Mouse (Mus musculus) lung, postnatal 0 days (tissue): ENCODE measurements around the gene Zdhhc22. TPM values are rescaled to one million over a fixed set of nuclear protein-coding genes. Genes with fewer than 3 reads are reported as not detected.

Experiments used
- ATAC-seq: fragments of 200-750 bp; cut with Nextera tagmentation; 2 replicates; pipeline ENCODE4 v1.8.0; 2017; ENCODE audit warnings: moderate library complexity
- DNase-seq: peaks from one replicate; pipeline ENCODE4 v3.0.0-alpha.2; 2016; ENCODE audit warnings: low spot score
- H3K27ac ChIP-seq: fragments of 300-500 bp; sonication (generic); 2 replicates; pipeline ENCODE4 v1.5.1; 2014; ENCODE audit warnings: antibody characterized with exemption, mild to moderate bottlenecking, low read length, mixed read lengths
- H3K27me3 ChIP-seq: fragments of 300-500 bp; sonication (generic); replicated peaks from 2 replicates; pipeline ENCODE4 v1.6.1; 2014; ENCODE audit warnings: low read length, mixed read lengths; ENCODE audit not compliant: insufficient read depth
- H3K36me3 ChIP-seq: fragments of 300-500 bp; sonication (generic); 2 replicates; pipeline ENCODE4 v1.6.1; 2014; ENCODE audit warnings: low read length, mixed read lengths; ENCODE audit not compliant: insufficient read depth
- H3K4me1 ChIP-seq: fragments of 300-500 bp; sonication (generic); 2 replicates; pipeline ENCODE4 v1.6.1; 2014; ENCODE audit warnings: antibody characterized with exemption, low read depth, low read length, mixed read lengths; ENCODE audit not compliant: insufficient read depth
- H3K4me2 ChIP-seq: fragments of 300-500 bp; sonication (generic); replicated peaks from 2 replicates; pipeline ENCODE4 v1.6.1; 2014; ENCODE audit warnings: low read depth, mild to moderate bottlenecking, low read length, moderate library complexity, mixed read lengths
- H3K4me3 ChIP-seq: fragments of 300-500 bp; sonication (generic); 2 replicates; pipeline ENCODE4 v1.5.1; 2014; ENCODE audit warnings: low read depth, low read length
- H3K9ac ChIP-seq: fragments of 300-500 bp; sonication (generic); replicated peaks from 2 replicates; pipeline ENCODE4 v1.6.1; 2014; ENCODE audit warnings: low read depth, mild to moderate bottlenecking
- H3K9me3 ChIP-seq: fragments of 300-500 bp; sonication (generic); 2 replicates; pipeline ENCODE4 v1.6.1; 2016; ENCODE audit warnings: low read length, mixed read lengths
- CTCF ChIP-seq: IDR thresholded peaks from 2 replicates; pipeline ENCODE4 v1.5.1; 2016; ENCODE audit warnings: antibody characterized with exemption, mild to moderate bottlenecking
- EP300 ChIP-seq: IDR thresholded peaks from 2 replicates; pipeline ENCODE4 v1.6.1; 2016; ENCODE audit warnings: antibody characterized with exemption, mild to moderate bottlenecking, control low read depth
- WGBS: fragments of 180-500 bp; shearing (Covaris S2); extraction: QIAGEN DNeasy Blood & Tissue Kit; methylation state at CpG from one replicate; pipeline ENCODE4 v1.1.7; 2014; 5-methylcytosine and 5-hydroxymethylcytosine counted together
- polyA plus RNA-seq: library from polyadenylated mRNA; unstranded; fragments of >200 nt; fragmentation: Nextera tagmentation; extraction: Ambion mirVana; gene quantifications from 2 replicates; pipeline ENCODE4 v1.2.1, GENCODE M21; 2015

Zdhhc22 gene
- polyA plus RNA-seq, 1 experiment from 2014 or later: not detected

DNA sequence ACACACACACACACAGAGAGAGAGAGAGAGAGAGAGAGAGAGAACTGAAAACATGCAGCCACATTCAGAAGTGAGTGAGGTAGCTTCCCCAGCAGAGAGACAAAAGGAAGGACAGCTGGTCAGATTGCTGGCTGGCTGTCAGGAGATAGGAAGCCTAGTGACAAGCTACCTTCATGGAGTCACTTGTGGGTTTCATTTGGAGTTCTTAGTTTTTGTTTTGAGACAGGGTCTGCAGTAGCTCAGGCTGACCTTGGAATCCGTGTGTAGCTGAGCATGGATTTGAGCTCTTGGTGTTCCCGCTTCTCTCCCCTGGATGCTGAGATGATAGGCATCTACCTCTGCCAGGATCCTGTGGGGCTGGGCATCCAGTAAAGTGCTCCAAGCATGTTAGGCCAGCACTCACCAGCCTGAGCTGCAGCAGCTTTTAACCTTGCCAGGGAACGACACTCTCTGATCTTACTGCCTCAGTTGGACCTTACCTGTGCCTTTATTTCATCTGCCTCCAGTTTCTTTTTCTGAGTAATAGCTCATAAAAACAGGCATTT, 29.4 kb downstream of the Zdhhc22 start:
- H3K27me3 ChIP-seq: no peaks in the 10 kb centered on the region
- no peak for DNase-seq
- WGBS: 82% methylated on average over 3 of the region's 3 CpGs
- no peak overlapping the region for H3K4me3 ChIP-seq
- no peak for ATAC-seq
- H3K4me1 ChIP-seq: 0 out of 2 replicates have a peak, but pooled peaks cover 3% of the 10 kb centered on the region
- no peak overlapping the region for H3K27ac ChIP-seq
- H3K4me2 ChIP-seq: no peak overlapping the region
- TF ChIP-seq CTCF: no peak
- no peak for TF ChIP-seq EP300
- H3K36me3 ChIP-seq: peaks cover 34% of the 10 kb centered on the region; the same call in 1 of the 2 replicates
- H3K9ac ChIP-seq: no peak overlapping the region
- H3K9me3 ChIP-seq: no peaks in the 10 kb centered on the region

DNA sequence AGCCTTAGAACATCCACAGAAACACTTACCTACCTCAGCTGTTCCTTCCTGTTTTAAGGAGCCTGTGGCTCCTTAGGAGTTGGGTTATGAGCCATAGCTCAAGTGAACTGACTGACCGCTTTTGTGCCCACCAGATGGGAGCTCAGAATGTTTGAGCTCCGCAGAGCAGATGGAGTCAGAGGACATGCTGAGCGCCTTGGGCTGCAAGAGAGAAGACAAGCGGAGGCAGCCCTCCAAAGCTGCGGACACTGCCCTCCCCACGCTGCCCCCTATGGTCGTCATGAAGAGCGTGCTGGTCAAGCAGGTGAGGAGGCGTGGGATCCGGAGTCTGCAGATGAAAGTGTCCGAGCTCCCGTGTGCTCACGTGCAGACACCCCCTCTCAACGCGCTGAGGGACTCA, 30.1 kb downstream of the Zdhhc22 start:
- 88% methylated on average over 15 of the region's 15 CpGs for WGBS
- no peak for TF ChIP-seq EP300
- no peak for TF ChIP-seq CTCF
- ATAC-seq (no peak), DNase-seq (no peak)
- Histone ChIP-seq H3K4me2 (no peak overlapping the region), H3K9me3 (no peaks in the 10 kb centered on the region), H3K36me3 (peaks cover 40% of the 10 kb centered on the region; the same call in 1 of the 2 replicates), H3K4me3 (no peak overlapping the region), H3K27me3 (no peaks in the 10 kb centered on the region), H3K27ac (no peak overlapping the region), H3K4me1 (0 out of 2 replicates have a peak, but pooled peaks cover 3% of the 10 kb centered on the region), H3K9ac (no peak overlapping the region)

DNA sequence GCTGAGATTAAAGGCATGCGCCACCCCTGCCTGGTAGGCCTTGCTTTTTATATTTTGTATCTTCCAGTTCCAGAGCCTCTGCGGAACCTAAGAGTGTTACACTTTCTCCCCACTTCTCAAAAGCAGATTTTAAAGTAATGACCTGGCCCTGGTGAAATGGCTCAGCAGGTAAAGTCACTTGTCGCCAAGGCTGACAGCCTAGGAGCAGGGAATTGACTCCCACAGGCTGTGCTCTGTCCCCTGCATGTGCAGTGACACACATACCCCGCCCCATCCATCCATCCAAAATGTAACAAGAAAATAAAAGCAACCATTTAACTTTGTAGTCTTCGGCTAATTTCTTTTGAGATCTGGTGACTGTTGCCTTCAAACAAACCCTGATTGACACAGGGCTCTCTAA, 30.6 kb downstream of the Zdhhc22 start:
- Histone ChIP-seq H3K4me3 (no peak overlapping the region), H3K36me3 (peaks cover 40% of the 10 kb centered on the region; the same call in 1 of the 2 replicates), H3K9me3 (no peaks in the 10 kb centered on the region), H3K9ac (no peak overlapping the region), H3K4me1 (0 out of 2 replicates have a peak, but pooled peaks cover 3% of the 10 kb centered on the region), H3K27ac (no peak overlapping the region), H3K27me3 (no peaks in the 10 kb centered on the region), H3K4me2 (no peak overlapping the region)
- DNase-seq (no peak), ATAC-seq (no peak)
- 95% methylated on average over 5 of the region's 5 CpGs for WGBS
- TF ChIP-seq CTCF (no peak), EP300 (no peak)

DNA sequence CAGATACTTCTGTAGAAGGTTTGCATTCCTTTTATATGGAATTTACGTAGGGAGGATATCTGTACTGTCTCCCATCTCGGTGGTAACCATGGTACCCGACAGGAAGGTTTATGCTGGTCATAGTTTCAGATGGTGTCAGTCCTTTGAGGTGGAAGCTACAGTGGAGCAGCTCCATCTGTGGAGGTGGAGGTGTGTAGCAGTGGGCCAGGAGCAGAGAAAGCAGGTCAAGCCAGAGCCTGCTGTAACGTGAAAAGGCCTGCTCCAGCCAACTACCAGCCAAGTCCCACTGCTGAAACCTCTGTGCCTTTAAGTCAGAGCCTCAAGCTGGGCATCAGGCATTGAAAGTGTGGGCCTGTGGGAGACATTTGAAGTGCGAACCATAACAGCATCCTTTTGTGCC, 31.7 kb downstream of the Zdhhc22 start:
- no peaks in the 10 kb centered on the region for H3K9me3 ChIP-seq
- H3K27ac ChIP-seq: no peak overlapping the region
- no peak overlapping the region for H3K4me3 ChIP-seq
- no peak overlapping the region for H3K4me2 ChIP-seq
- no peak for TF ChIP-seq EP300
- no peak for TF ChIP-seq CTCF
- H3K4me1 ChIP-seq: no peaks in the 10 kb centered on the region
- peaks cover 45% of the 10 kb centered on the region; the same call in 1 of the 2 replicates for H3K36me3 ChIP-seq
- DNase-seq (no peak), ATAC-seq (no peak)
- no peak overlapping the region for H3K9ac ChIP-seq
- H3K27me3 ChIP-seq: no peaks in the 10 kb centered on the region
- WGBS: 93% methylated on average over 5 of the region's 5 CpGs

DNA sequence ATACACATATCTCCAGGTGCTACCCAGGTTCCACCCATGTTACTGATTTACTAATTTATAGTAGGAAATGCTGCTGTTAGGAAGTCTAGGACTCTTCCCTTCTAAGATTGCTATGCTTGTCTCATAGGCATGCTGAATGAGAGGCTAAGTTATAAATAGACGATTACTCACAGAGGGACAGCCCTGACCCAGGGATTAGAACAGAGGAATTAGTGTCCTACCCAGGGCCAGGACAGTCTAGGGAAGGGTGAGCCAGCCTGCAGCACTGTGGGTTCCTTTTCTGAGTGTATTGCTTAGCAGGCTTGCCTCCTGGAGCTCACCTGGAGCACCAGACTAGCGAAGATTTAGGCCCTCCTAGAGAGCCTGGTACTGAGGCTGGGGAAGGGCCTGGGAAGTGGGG, 34.3 kb downstream of the Zdhhc22 start:
- H3K27ac ChIP-seq: no peak overlapping the region
- 95% methylated on average over 2 of the region's 2 CpGs for WGBS
- no peak overlapping the region for H3K4me3 ChIP-seq
- H3K27me3 ChIP-seq: no peaks in the 10 kb centered on the region
- TF ChIP-seq EP300 (no peak), CTCF (no peak)
- peaks cover 38% of the 10 kb centered on the region; the same call in 1 of the 2 replicates for H3K36me3 ChIP-seq
- no peak overlapping the region for H3K9ac ChIP-seq
- no peaks in the 10 kb centered on the region for H3K9me3 ChIP-seq
- DNase-seq (no peak), ATAC-seq (peak; percentile 40; the same call in 1 of the 2 replicates)
- H3K4me1 ChIP-seq: no peaks in the 10 kb centered on the region
- no peak overlapping the region for H3K4me2 ChIP-seq

DNA sequence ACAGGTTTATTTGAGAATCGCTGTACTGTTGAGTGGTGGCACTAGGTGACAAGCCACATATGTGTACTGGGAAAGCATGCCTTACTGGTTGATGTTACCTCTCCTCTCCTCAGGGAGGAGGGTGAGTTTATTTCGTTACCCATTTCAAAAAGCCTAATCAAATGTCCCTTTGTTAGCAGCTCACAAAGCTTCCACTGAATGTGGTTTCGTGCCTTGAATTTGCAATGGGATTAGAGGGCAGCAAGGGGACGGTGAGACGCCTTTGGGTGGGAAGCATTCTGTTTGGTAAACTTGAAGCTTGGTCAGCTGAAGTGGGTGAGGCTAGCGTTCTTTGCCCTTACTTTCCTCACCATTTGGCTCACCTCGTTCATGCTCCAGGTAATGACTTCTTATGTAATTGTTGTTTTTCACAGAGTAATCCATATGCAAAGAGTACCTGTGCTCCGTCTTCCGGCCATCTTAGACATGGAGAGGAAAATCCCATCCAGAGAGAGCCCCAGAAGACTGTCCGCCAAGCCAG, 37.8 kb downstream of the Zdhhc22 start:
- Histone ChIP-seq H3K4me2 (no peak overlapping the region), H3K27ac (no peak overlapping the region), H3K4me1 (peaks cover 17% of the 10 kb centered on the region; the same call in 1 of the 2 replicates), H3K4me3 (no peak overlapping the region), H3K36me3 (peaks cover 23% of the 10 kb centered on the region; the same call in 1 of the 2 replicates), H3K9ac (no peak overlapping the region), H3K27me3 (no peaks in the 10 kb centered on the region), H3K9me3 (no peaks in the 10 kb centered on the region)
- no peak for DNase-seq
- TF ChIP-seq EP300 (no peak), CTCF (no peak)
- 92% methylated on average over 10 of the region's 10 CpGs for WGBS
- ATAC-seq: no peak
